Mouse (Mus musculus): ENCODE data around the gene Tmco4. TPM values are rescaled to one million over a fixed set of nuclear protein-coding genes. Genes with fewer than 3 reads are reported as not detected.
A peak's percentile ranks its signal among the peaks of the same experiment; 100 is the strongest.

The Tmco4 gene
- polyA plus RNA-seq, 1 experiment from 2014 or later = 6.3 TPM

- H3K9ac ChIP-seq (ENCODE audit: low read length) = no peak overlapping the region
- 42% methylated on average over 5 of the region's 5 CpGs for WGBS
- H3K27ac ChIP-seq (ENCODE audit: low read length) = no peak overlapping the region
- H3K4me1 ChIP-seq (replicated peaks; ENCODE audit: control insufficient read depth, insufficient read depth, low read length) = no peaks in the 10 kb centered on the region
- no peaks in the 10 kb centered on the region for H3K36me3 ChIP-seq (ENCODE audit: control insufficient read depth, insufficient read depth, low read length)
- H3K9me3 ChIP-seq (ENCODE audit: control insufficient read depth, low read length) = no peaks in the 10 kb centered on the region
- H3K4me3 ChIP-seq (ENCODE audit: low read length) = no peak overlapping the region
- no peak for ATAC-seq (ENCODE audit: low read depth)
- H3K27me3 ChIP-seq (ENCODE audit: control insufficient read depth, insufficient read depth, low read depth, low read length) = no peaks in the 10 kb centered on the region
- no peak overlapping the region for H3K4me2 ChIP-seq (ENCODE audit: low read depth, low read length)
These were observed 80.7 kb downstream of the Tmco4 start for GRCm38 (mm10) chr4:139053391-139053790.

GRCm38 (mm10) chr4:139054300-139054923 lies 81.7 kb downstream of the Tmco4 start:
- no peak overlapping the region for H3K9ac ChIP-seq (ENCODE audit: low read length)
- H3K4me3 ChIP-seq (ENCODE audit: low read length) = no peak overlapping the region
- no peak overlapping the region for H3K4me2 ChIP-seq (ENCODE audit: low read depth, low read length)
- H3K27me3 ChIP-seq (ENCODE audit: control insufficient read depth, insufficient read depth, low read depth, low read length) = no peaks in the 10 kb centered on the region
- H3K27ac ChIP-seq (ENCODE audit: low read length) = no peak overlapping the region
- no peak for ATAC-seq (ENCODE audit: low read depth)
- no peaks in the 10 kb centered on the region for H3K36me3 ChIP-seq (ENCODE audit: control insufficient read depth, insufficient read depth, low read length)
- 49% methylated on average over 9 of the region's 9 CpGs for WGBS
- H3K4me1 ChIP-seq (replicated peaks; ENCODE audit: control insufficient read depth, insufficient read depth, low read length) = no peaks in the 10 kb centered on the region
- no peaks in the 10 kb centered on the region for H3K9me3 ChIP-seq (ENCODE audit: control insufficient read depth, low read length)

- ATAC-seq (ENCODE audit: low read depth) = no peak
- no peak overlapping the region for H3K9ac ChIP-seq (ENCODE audit: low read length)
- H3K4me3 ChIP-seq (ENCODE audit: low read length) = no peak overlapping the region
- no peaks in the 10 kb centered on the region for H3K27me3 ChIP-seq (ENCODE audit: control insufficient read depth, insufficient read depth, low read depth, low read length)
- no peak overlapping the region for H3K4me2 ChIP-seq (ENCODE audit: low read depth, low read length)
- no peaks in the 10 kb centered on the region for H3K4me1 ChIP-seq (replicated peaks; ENCODE audit: control insufficient read depth, insufficient read depth, low read length)
- 70% methylated on average over 4 of the region's 4 CpGs for WGBS
- H3K27ac ChIP-seq (ENCODE audit: low read length) = no peak overlapping the region
- H3K9me3 ChIP-seq (ENCODE audit: control insufficient read depth, low read length) = no peaks in the 10 kb centered on the region
- no peaks in the 10 kb centered on the region for H3K36me3 ChIP-seq (ENCODE audit: control insufficient read depth, insufficient read depth, low read length)
These were observed 82.6 kb downstream of the Tmco4 start for GRCm38 (mm10) chr4:139055336-139055735.

- no peak overlapping the region for H3K4me2 ChIP-seq (ENCODE audit: low read depth, low read length)
These were observed 83.1 kb downstream of the Tmco4 start for GRCm38 (mm10) chr4:139055744-139056143.

GRCm38 (mm10) chr4:139057291-139057690 lies 84.6 kb downstream of the Tmco4 start:
- H3K36me3 ChIP-seq (ENCODE audit: control insufficient read depth, insufficient read depth, low read length) = no peaks in the 10 kb centered on the region
- H3K4me2 ChIP-seq (ENCODE audit: low read depth, low read length) = no peak overlapping the region
- H3K4me1 ChIP-seq (replicated peaks; ENCODE audit: control insufficient read depth, insufficient read depth, low read length) = no peaks in the 10 kb centered on the region
- ATAC-seq (ENCODE audit: low read depth) = no peak
- no peak overlapping the region for H3K27ac ChIP-seq (ENCODE audit: low read length)
- no peaks in the 10 kb centered on the region for H3K27me3 ChIP-seq (ENCODE audit: control insufficient read depth, insufficient read depth, low read depth, low read length)
- WGBS = 61% methylated on average over 5 of the region's 5 CpGs
- no peaks in the 10 kb centered on the region for H3K9me3 ChIP-seq (ENCODE audit: control insufficient read depth, low read length)
- H3K4me3 ChIP-seq (ENCODE audit: low read length) = no peak overlapping the region
- no peak overlapping the region for H3K9ac ChIP-seq (ENCODE audit: low read length)

More at GRCm38 (mm10) chr4:139055744-139056143, 83.1 kb downstream of the Tmco4 start:
- no peaks in the 10 kb centered on the region for H3K9me3 ChIP-seq (ENCODE audit: control insufficient read depth, low read length)
- H3K9ac ChIP-seq (ENCODE audit: low read length) = no peak overlapping the region
- WGBS = 60% methylated on average over 3 of the region's 3 CpGs
- H3K27ac ChIP-seq (ENCODE audit: low read length) = no peak overlapping the region
- no peak overlapping the region for H3K4me3 ChIP-seq (ENCODE audit: low read length)
- no peaks in the 10 kb centered on the region for H3K4me1 ChIP-seq (replicated peaks; ENCODE audit: control insufficient read depth, insufficient read depth, low read length)
- no peaks in the 10 kb centered on the region for H3K27me3 ChIP-seq (ENCODE audit: control insufficient read depth, insufficient read depth, low read depth, low read length)
- no peaks in the 10 kb centered on the region for H3K36me3 ChIP-seq (ENCODE audit: control insufficient read depth, insufficient read depth, low read length)
- no peak for ATAC-seq (ENCODE audit: low read depth)

- no peaks in the 10 kb centered on the region for H3K4me1 ChIP-seq (replicated peaks; ENCODE audit: control insufficient read depth, insufficient read depth, low read length)
- no peak overlapping the region for H3K9ac ChIP-seq (ENCODE audit: low read length)
- no peak overlapping the region for H3K4me2 ChIP-seq (ENCODE audit: low read depth, low read length)
- H3K9me3 ChIP-seq (ENCODE audit: control insufficient read depth, low read length) = no peaks in the 10 kb centered on the region
- 79% methylated on average over 5 of the region's 5 CpGs for WGBS
- H3K27ac ChIP-seq (ENCODE audit: low read length) = no peak overlapping the region
- no peaks in the 10 kb centered on the region for H3K36me3 ChIP-seq (ENCODE audit: control insufficient read depth, insufficient read depth, low read length)
- H3K27me3 ChIP-seq (ENCODE audit: control insufficient read depth, insufficient read depth, low read depth, low read length) = no peaks in the 10 kb centered on the region
- H3K4me3 ChIP-seq (ENCODE audit: low read length) = no peak overlapping the region
- ATAC-seq (ENCODE audit: low read depth) = no peak
These were observed 85.3 kb downstream of the Tmco4 start for GRCm38 (mm10) chr4:139058029-139058428.

GRCm38 (mm10) chr4:139059569-139059968 lies 86.9 kb downstream of the Tmco4 start:
- Histone ChIP-seq H3K9me3 (ENCODE audit: control insufficient read depth, low read length) (no peaks in the 10 kb centered on the region), H3K4me3 (ENCODE audit: low read length) (no peak overlapping the region), H3K4me1 (replicated peaks; ENCODE audit: control insufficient read depth, insufficient read depth, low read length) (no peaks in the 10 kb centered on the region), H3K27me3 (ENCODE audit: control insufficient read depth, insufficient read depth, low read depth, low read length) (no peaks in the 10 kb centered on the region), H3K9ac (ENCODE audit: low read length) (no peak overlapping the region), H3K4me2 (ENCODE audit: low read depth, low read length) (no peak overlapping the region), H3K36me3 (ENCODE audit: control insufficient read depth, insufficient read depth, low read length) (no peaks in the 10 kb centered on the region), H3K27ac (ENCODE audit: low read length) (no peak overlapping the region)
- WGBS = 2% methylated on average over 7 of the region's 7 CpGs
- peak; percentile 28; the same call in 1 of the 2 replicates for ATAC-seq (ENCODE audit: low read depth)

GRCm38 (mm10) chr4:139064831-139065230 lies 92.1 kb downstream of the Tmco4 start:
- ATAC-seq (ENCODE audit: low read depth) = no peak
- Histone ChIP-seq H3K4me2 (ENCODE audit: low read depth, low read length) (no peak overlapping the region), H3K9me3 (ENCODE audit: control insufficient read depth, low read length) (no peaks in the 10 kb centered on the region), H3K4me3 (ENCODE audit: low read length) (no peak overlapping the region), H3K27me3 (ENCODE audit: control insufficient read depth, insufficient read depth, low read depth, low read length) (no peaks in the 10 kb centered on the region), H3K36me3 (ENCODE audit: control insufficient read depth, insufficient read depth, low read length) (no peaks in the 10 kb centered on the region), H3K4me1 (replicated peaks; ENCODE audit: control insufficient read depth, insufficient read depth, low read length) (no peaks in the 10 kb centered on the region), H3K9ac (ENCODE audit: low read length) (no peak overlapping the region), H3K27ac (ENCODE audit: low read length) (no peak overlapping the region)
- WGBS = 78% methylated on average over 5 of the region's 5 CpGs

GRCm38 (mm10) chr4:139068287-139068686 lies 95.6 kb downstream of the Tmco4 start:
- Histone ChIP-seq H3K9ac (ENCODE audit: low read length) (no peak overlapping the region), H3K36me3 (ENCODE audit: control insufficient read depth, insufficient read depth, low read length) (no peaks in the 10 kb centered on the region), H3K4me2 (ENCODE audit: low read depth, low read length) (no peak overlapping the region), H3K27me3 (ENCODE audit: control insufficient read depth, insufficient read depth, low read depth, low read length) (peaks cover 6% of the 10 kb centered on the region), H3K4me3 (ENCODE audit: low read length) (no peak overlapping the region), H3K4me1 (replicated peaks; ENCODE audit: control insufficient read depth, insufficient read depth, low read length) (no peaks in the 10 kb centered on the region), H3K9me3 (ENCODE audit: control insufficient read depth, low read length) (no peaks in the 10 kb centered on the region), H3K27ac (ENCODE audit: low read length) (no peak overlapping the region)
- ATAC-seq (ENCODE audit: low read depth) = no peak
- 22% methylated on average over 4 of the region's 4 CpGs for WGBS

GRCm38 (mm10) chr4:139074060-139074459 lies 101.4 kb downstream of the Tmco4 start:
- no peaks in the 10 kb centered on the region for H3K9me3 ChIP-seq (ENCODE audit: control insufficient read depth, low read length)
- WGBS = 22% methylated on average over 29 of the region's 29 CpGs
- no peaks in the 10 kb centered on the region for H3K36me3 ChIP-seq (ENCODE audit: control insufficient read depth, insufficient read depth, low read length)
- peaks cover 43% of the 10 kb centered on the region for H3K27me3 ChIP-seq (ENCODE audit: control insufficient read depth, insufficient read depth, low read depth, low read length)
- H3K4me3 ChIP-seq (ENCODE audit: low read length) = no peak overlapping the region
- no peak overlapping the region for H3K27ac ChIP-seq (ENCODE audit: low read length)
- no peak for ATAC-seq (ENCODE audit: low read depth)
- peaks cover 11% of the 10 kb centered on the region for H3K4me1 ChIP-seq (replicated peaks; ENCODE audit: control insufficient read depth, insufficient read depth, low read length)
- H3K4me2 ChIP-seq (ENCODE audit: low read depth, low read length) = peak overlapping the region; percentile 86; the same call in 1 of the 2 replicates
- no peak overlapping the region for H3K9ac ChIP-seq (ENCODE audit: low read length)
